Mouse (Mus musculus): ENCODE measurements at regions not wholly inside any gene's neighbourhood (a gene's known extent, or its start where the extent isn't known, plus 50 kb on each side); places are given as distances from the start of the nearest gene placed in this dataset.

GRCm38 (mm10) chr1:186358011-186358670 is 241.0 kb upstream of the Lyplal1 start:
- H3K4me1 ChIP-seq (ENCODE audit: control insufficient read depth, insufficient read depth, low read length), result no peaks in the 10 kb centered on the region
- no peak for DNase-seq
- H3K4me3 ChIP-seq (replicated peaks; ENCODE audit: insufficient read depth, low read depth, low read length), result no peak overlapping the region
- no peaks in the 10 kb centered on the region for H3K27me3 ChIP-seq (ENCODE audit: control insufficient read depth, insufficient read depth, low read length)
- no peak overlapping the region for H3K27ac ChIP-seq (ENCODE audit: insufficient read depth, low read length)
- TF ChIP-seq POLR2A (IDR thresholded peaks at IDR 0.05; ENCODE audit: borderline replicate concordance, insufficient read depth, low read length) (no peak), CTCF (IDR thresholded peaks at IDR 0.05; ENCODE audit: borderline replicate concordance, insufficient read depth, low read depth, low read length) (no peak)
- 76% methylated on average over 15 of the region's 15 CpGs for WGBS

- H3K4me1 ChIP-seq (ENCODE audit: control insufficient read depth, insufficient read depth, low read length), result no peaks in the 10 kb centered on the region
- H3K4me3 ChIP-seq (replicated peaks; ENCODE audit: insufficient read depth, low read depth, low read length), result no peak overlapping the region
- no peak for DNase-seq
- no peak overlapping the region for H3K27ac ChIP-seq (ENCODE audit: insufficient read depth, low read length)
- H3K27me3 ChIP-seq (ENCODE audit: control insufficient read depth, insufficient read depth, low read length), result no peaks in the 10 kb centered on the region
- TF ChIP-seq POLR2A (IDR thresholded peaks at IDR 0.05; ENCODE audit: borderline replicate concordance, insufficient read depth, low read length) (no peak), CTCF (IDR thresholded peaks at IDR 0.05; ENCODE audit: borderline replicate concordance, insufficient read depth, low read depth, low read length) (no peak)
- 63% methylated on average over 6 of the region's 6 CpGs for WGBS
Measured at GRCm38 (mm10) chr1:186354742-186355141, 237.6 kb upstream of the Lyplal1 start.

GRCm38 (mm10) chr1:186354072-186354471 is 237.0 kb upstream of the Lyplal1 start:
- no peaks in the 10 kb centered on the region for H3K27me3 ChIP-seq (ENCODE audit: control insufficient read depth, insufficient read depth, low read length)
- H3K27ac ChIP-seq (ENCODE audit: insufficient read depth, low read length), result no peak overlapping the region
- H3K4me1 ChIP-seq (ENCODE audit: control insufficient read depth, insufficient read depth, low read length), result no peaks in the 10 kb centered on the region
- no peak for DNase-seq
- H3K4me3 ChIP-seq (replicated peaks; ENCODE audit: insufficient read depth, low read depth, low read length), result no peak overlapping the region
- TF ChIP-seq CTCF (IDR thresholded peaks at IDR 0.05; ENCODE audit: borderline replicate concordance, insufficient read depth, low read depth, low read length) (no peak), POLR2A (IDR thresholded peaks at IDR 0.05; ENCODE audit: borderline replicate concordance, insufficient read depth, low read length) (no peak)

- TF ChIP-seq CTCF (IDR thresholded peaks at IDR 0.05; ENCODE audit: borderline replicate concordance, insufficient read depth, low read depth, low read length), result no peak
- TF ChIP-seq POLR2A (IDR thresholded peaks at IDR 0.05; ENCODE audit: borderline replicate concordance, insufficient read depth, low read length), result no peak
- no peak for DNase-seq
- H3K27ac ChIP-seq (ENCODE audit: insufficient read depth, low read length), result no peak overlapping the region
- no peaks in the 10 kb centered on the region for H3K4me1 ChIP-seq (ENCODE audit: control insufficient read depth, insufficient read depth, low read length)
- WGBS, result 89% methylated on average over 4 of the region's 4 CpGs
- no peak overlapping the region for H3K4me3 ChIP-seq (replicated peaks; ENCODE audit: insufficient read depth, low read depth, low read length)
- H3K27me3 ChIP-seq (ENCODE audit: control insufficient read depth, insufficient read depth, low read length), result no peaks in the 10 kb centered on the region
Measured at GRCm38 (mm10) chr1:186350381-186350780, 233.3 kb upstream of the Lyplal1 start.

GRCm38 (mm10) chr1:186349966-186350365 is 232.9 kb upstream of the Lyplal1 start:
- TF ChIP-seq CTCF (IDR thresholded peaks at IDR 0.05; ENCODE audit: borderline replicate concordance, insufficient read depth, low read depth, low read length), result no peak
- TF ChIP-seq POLR2A (IDR thresholded peaks at IDR 0.05; ENCODE audit: borderline replicate concordance, insufficient read depth, low read length), result no peak
- Histone ChIP-seq H3K4me3 (replicated peaks; ENCODE audit: insufficient read depth, low read depth, low read length) (no peak overlapping the region), H3K27me3 (ENCODE audit: control insufficient read depth, insufficient read depth, low read length) (no peaks in the 10 kb centered on the region), H3K4me1 (ENCODE audit: control insufficient read depth, insufficient read depth, low read length) (no peaks in the 10 kb centered on the region), H3K27ac (ENCODE audit: insufficient read depth, low read length) (no peak overlapping the region)
- no peak for DNase-seq
- 93% methylated on average over 2 of the region's 2 CpGs for WGBS

GRCm38 (mm10) chr1:186347413-186348147 is 230.5 kb upstream of the Lyplal1 start:
- no peak overlapping the region for H3K27ac ChIP-seq (ENCODE audit: insufficient read depth, low read length)
- H3K27me3 ChIP-seq (ENCODE audit: control insufficient read depth, insufficient read depth, low read length), result no peaks in the 10 kb centered on the region
- TF ChIP-seq POLR2A (IDR thresholded peaks at IDR 0.05; ENCODE audit: borderline replicate concordance, insufficient read depth, low read length), result no peak
- no peak for DNase-seq
- no peak overlapping the region for H3K4me3 ChIP-seq (replicated peaks; ENCODE audit: insufficient read depth, low read depth, low read length)
- 85% methylated on average over 14 of the region's 14 CpGs for WGBS
- H3K4me1 ChIP-seq (ENCODE audit: control insufficient read depth, insufficient read depth, low read length), result no peaks in the 10 kb centered on the region

DNA sequence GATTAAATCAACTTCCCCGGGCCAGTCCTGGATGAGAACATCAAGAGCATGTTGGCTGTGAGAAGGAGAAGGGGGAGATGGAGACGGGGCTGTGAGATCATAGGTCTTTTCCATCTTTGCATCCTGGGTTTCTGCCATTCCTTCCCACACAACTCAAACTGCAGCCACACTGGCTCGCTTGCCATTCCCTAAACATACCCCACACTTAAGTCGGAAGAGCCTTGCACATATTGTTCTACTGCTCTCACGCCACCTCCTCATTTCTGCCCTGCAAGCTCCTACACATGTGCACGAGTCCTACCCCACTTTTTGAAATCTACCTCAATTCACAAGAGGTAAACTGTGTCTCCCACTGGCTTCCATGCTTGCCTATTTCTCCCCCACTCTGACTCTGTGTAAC is 228.3 kb upstream of the Lyplal1 start:
- no peaks in the 10 kb centered on the region for H3K27me3 ChIP-seq (ENCODE audit: control insufficient read depth, insufficient read depth, low read length)
- H3K4me3 ChIP-seq (replicated peaks; ENCODE audit: insufficient read depth, low read depth, low read length), result no peak overlapping the region
- no peaks in the 10 kb centered on the region for H3K4me1 ChIP-seq (ENCODE audit: control insufficient read depth, insufficient read depth, low read length)
- no peak for DNase-seq
- 91% methylated on average over 6 of the region's 6 CpGs for WGBS
- no peak for TF ChIP-seq CTCF (IDR thresholded peaks at IDR 0.05; ENCODE audit: borderline replicate concordance, insufficient read depth, low read depth, low read length)
- TF ChIP-seq POLR2A (IDR thresholded peaks at IDR 0.05; ENCODE audit: borderline replicate concordance, insufficient read depth, low read length), result no peak
- H3K27ac ChIP-seq (ENCODE audit: insufficient read depth, low read length), result no peak overlapping the region

GRCm38 (mm10) chr1:186342931-186343506 is 225.9 kb upstream of the Lyplal1 start:
- H3K27me3 ChIP-seq (ENCODE audit: control insufficient read depth, insufficient read depth, low read length), result no peaks in the 10 kb centered on the region
- whole genome bisulfite sequencing, result 33% methylated on average over 2 of the region's 2 CpGs
- no peak for DNase-seq

More at GRCm38 (mm10) chr1:186342931-186343506, 225.9 kb upstream of the Lyplal1 start:
- H3K4me1 ChIP-seq (ENCODE audit: control insufficient read depth, insufficient read depth, low read length), result no peaks in the 10 kb centered on the region
- no peak overlapping the region for H3K27ac ChIP-seq (ENCODE audit: insufficient read depth, low read length)
- TF ChIP-seq CTCF (IDR thresholded peaks at IDR 0.05; ENCODE audit: borderline replicate concordance, insufficient read depth, low read depth, low read length) (no peak), POLR2A (IDR thresholded peaks at IDR 0.05; ENCODE audit: borderline replicate concordance, insufficient read depth, low read length) (no peak)
- no peak overlapping the region for H3K4me3 ChIP-seq (replicated peaks; ENCODE audit: insufficient read depth, low read depth, low read length)

Data from cerebellum, adult 2 months (tissue).